Mouse (Mus musculus): ENCODE results near the gene Fktn.

The Fktn gene

GRCm38 (mm10) chr4:53770958-53771735 lies 57.3 kb downstream of the Fktn start:
- DNase-seq (ENCODE audit: low spot score in 2 of 2): no peak

- no peak for DNase-seq (ENCODE audit: low spot score in 2 of 2)
Measured at GRCm38 (mm10) chr4:53772004-53772403, 58.2 kb downstream of the Fktn start.

DNA sequence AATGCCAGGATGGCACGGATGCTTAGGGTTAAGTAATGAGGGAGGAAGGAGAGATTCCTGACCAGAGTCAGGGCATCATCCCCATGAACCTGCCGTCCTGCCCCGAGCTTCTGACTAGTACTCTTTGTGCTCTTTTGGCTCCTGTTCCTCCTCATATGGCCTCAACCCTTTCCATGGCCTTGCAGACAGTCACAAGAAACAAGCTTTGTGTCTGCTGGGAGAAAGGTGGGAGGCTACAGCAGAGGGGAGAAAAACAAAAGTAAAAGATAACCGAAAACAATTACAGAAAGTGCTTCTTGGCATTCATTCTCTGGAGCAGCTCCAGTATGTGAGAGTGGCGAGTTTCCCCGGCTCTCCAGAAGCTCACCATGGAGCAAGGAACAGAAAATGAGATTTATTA lies 60.1 kb downstream of the Fktn start:
- DNase-seq (ENCODE audit: low spot score in 2 of 2): no peak

DNA sequence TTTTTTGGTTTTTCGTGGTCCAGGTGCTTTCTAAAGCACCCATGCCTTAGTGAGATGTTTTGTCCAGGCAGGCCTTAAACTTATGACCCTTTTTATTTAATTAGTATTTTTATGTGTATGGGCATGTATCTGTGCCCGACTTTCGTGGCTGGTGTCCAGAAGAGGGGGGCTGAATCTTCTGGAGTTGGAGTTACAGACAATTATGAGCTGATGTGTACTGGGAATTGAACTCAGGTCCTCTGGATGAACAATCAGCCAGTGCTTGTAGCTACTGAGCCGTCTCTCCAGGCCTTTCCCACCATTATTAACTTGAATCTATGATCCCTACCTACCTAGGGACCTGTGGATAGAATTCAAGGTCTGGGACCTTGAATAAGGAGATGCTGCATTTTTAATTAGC lies 67.6 kb downstream of the Fktn start:
- DNase-seq (ENCODE audit: low spot score in 2 of 2): no peak

DNA sequence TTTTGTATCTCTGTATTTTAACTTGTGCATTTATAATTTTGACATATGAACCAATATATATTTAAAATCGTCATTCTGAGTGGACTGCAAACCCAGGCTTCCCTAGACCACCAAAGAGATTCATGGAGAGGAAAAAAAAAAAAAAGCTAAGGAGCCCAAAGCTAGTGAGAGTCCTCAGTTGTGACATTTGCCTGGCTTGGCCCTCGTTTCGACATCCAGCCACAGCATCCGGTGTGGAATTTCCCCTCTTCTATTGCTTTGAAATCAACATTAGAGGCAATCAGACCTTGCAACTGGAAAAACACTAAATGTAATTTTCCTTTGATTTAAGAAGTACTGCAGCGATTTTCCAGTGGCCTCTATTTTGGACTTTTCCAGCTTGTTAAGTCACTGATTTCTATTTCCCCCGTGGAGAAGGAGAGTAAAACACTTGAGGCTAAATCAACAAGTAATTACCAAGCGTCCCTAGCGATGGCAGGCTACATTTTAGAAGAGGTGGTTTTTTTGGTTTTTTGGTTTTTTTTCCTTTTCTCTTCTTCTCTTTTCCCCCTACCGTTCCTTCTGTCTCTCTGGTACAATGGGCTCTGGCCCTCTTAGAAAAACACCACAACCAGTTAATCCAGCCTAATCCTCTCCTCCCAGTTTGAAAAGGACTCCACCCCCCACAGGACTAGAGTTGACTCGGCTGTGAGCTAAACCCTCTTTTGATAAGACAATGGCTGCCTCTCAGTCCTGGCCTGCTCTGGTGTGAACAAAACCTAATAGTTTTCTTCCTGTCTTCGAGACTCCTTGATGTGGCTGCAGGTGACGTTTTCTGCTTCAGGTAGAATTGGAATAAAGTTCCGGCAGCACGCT lies 68.6 kb downstream of the Fktn start:
- no peak for DNase-seq (ENCODE audit: low spot score in 2 of 2)

DNA sequence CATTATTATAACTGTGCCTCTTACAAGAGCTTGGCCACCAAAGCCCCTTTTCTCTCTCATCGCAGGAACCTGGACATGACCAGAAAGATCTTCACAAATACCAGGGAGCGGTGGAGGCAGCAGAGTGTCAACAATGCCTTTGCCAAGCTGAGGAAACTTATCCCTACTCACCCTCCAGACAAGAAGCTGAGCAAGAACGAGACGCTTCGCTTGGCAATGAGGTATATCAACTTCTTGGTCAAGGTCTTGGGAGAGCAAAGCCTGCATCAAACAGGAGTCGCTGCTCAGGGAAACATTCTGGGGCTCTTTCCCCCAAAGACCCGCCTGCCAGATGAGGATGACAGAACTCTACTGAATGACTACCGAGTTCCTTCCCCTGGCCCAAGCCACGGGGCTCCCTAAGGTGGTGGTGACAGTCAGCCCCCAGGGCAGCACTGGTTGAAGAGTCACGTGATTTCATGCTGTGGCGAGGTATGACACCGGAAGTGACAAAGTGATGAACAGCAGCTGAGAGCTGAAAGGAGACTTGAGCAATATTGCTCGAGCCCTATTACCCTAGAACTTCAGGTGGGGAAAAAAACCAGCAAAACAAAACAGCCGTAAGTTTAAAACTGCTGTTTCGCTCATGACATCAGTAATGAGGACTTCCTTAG lies 72.1 kb downstream of the Fktn start:
- DNase-seq (ENCODE audit: low spot score in 2 of 2): no peak

DNA sequence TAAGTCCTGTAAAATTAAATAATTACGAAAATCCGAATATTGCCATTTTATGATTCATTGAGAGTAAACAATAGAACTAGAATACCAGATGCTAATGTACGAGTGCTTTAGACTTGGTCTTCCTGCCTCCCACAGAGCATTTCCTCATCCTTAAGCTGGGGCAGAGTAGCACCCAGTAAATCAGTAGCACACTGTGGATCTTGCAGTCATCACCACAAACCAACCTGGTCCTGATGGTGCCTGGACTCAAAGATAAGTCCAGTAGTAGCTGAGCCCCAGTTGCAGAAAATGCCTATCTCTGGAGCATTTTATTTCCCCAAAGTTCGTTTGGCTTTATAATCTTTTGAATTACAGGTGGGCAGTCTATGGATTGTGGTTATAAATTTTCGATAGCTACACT lies 73.1 kb downstream of the Fktn start:
- DNase-seq (ENCODE audit: low spot score in 2 of 2): no peak

GRCm38 (mm10) chr4:53789346-53789745 lies 75.5 kb downstream of the Fktn start:
- no peak for DNase-seq (ENCODE audit: low spot score in 2 of 2)

DNA sequence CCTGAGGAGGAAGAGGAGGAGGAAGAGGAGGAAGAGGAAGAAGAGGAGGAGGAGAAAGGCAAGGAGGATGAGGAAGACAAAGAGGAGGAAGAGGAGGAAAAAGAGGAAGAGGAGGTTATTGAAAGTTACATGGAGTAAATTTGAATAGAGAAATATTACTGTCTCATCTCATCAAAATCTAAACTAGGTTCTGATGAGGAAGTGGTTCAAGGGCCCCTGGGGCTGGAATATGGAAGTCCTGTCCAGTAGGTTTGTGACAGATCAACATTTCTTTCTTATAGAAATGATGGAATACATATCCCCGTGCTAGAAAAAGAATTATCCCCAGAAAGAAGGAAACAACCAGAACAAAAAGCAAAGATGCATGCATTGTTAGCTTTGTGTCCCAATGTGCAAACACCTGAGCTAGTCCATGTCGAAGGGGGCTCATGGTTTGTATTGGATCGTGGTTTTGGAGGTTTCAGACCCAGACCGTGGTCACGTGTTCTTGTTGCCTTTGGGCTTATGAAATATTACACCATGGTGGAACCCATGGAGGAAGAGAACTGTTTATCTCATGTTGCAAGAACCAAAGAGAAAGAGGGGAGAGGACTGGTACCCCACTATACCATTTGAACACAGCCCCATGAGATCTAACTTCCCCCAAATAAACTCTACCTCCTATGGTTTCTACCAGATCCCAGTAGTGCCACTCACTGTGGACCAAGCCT lies 80.6 kb downstream of the Fktn start:
- DNase-seq (ENCODE audit: low spot score in 2 of 2): peak in 1 of 2 experiments; percentile 3

GRCm38 (mm10) chr4:53795086-53795485 lies 81.3 kb downstream of the Fktn start:
- peak in 1 of 2 experiments; percentile 4 for DNase-seq (ENCODE audit: low spot score in 2 of 2)

DNA sequence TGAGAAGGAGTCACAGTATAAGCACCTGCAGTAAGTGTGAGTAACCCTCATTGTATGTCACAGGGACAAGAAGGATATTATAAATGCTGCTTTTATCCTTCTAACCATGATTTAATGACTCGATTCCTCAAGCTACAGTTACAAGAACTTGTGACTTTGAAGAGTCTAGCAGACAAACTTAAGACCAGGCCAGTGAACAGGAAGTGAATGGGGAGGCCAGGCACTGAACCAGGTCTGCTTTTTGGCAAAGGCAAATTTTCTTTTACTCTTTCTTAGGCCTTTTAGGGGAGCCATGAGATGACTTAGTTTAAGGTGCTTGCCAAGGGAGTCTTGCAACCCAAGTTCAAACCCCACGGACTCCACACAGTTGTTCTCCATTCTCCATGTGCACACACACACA lies 81.9 kb downstream of the Fktn start:
- DNase-seq (ENCODE audit: low spot score in 2 of 2): peak in 1 of 2 experiments; percentile 20

DNA sequence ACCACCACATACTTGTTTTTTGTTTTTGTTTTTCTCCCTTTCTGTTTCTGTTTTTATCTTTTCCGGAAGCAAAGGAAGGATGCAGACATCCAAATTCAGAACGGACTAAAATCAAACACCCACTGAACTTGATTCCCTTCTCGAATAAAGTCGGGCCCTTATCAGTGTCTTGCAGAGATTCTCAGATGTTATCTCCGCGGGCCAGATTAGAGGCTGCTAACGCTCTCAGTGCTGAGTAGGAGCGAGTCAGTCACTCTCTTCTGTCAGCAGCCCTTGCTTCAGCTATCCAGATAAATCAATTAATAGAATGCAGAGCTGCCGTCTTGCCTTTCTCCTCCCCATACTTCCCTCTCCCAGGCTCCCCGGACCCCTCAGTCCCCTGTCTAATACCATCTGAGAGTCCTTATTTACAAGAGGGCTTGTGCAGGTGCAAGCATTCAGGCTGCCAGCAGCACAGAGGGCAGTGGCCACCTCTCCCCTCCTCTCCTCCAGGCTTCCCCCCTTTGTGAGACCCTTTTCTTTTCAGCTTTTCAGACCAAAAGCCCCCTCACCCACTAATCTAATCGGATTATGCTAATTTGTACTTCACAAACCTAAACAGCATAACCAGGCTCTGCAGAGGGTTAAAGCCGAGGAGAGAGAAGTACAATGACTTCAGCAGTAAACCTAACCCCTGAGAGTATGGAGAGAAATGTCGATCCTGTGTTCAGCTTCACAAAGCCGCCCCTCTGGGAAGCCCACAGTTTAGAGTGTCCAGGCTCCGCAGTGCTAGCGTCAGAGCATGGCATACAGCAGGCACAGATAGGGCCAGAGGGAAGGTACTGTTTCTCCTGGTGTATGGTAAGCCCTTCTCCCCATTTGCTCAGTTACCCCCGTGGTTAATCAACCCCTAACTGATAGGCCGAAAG lies 83.3 kb downstream of the Fktn start:
- peak in 1 of 2 experiments; percentile 47 for DNase-seq (ENCODE audit: low spot score in 2 of 2)

- DNase-seq (ENCODE audit: low spot score in 2 of 2): peak in 1 of 2 experiments; percentile 47
Measured at GRCm38 (mm10) chr4:53798896-53799676, 85.3 kb downstream of the Fktn start.

DNA sequence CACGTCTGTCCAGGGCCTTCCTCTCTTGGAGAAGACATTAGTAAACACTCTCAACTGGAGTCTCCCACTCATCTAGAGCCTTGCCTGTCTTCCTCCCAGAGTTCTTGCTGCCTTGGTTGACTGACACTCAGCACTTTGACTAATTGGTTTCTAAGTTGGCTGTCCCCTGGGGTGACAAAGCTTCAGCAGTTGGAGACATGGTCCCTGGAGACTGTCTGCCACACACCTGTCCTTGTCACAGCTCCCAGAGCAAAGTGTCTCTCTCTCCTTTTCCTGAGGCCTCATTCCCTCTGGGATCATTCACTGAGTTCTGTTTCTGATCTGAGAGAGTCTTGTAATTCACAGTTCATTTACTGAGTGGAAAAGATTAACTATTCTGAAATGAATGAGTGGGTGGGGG lies 86.0 kb downstream of the Fktn start:
- peak in 1 of 2 experiments; percentile 25 for DNase-seq (ENCODE audit: low spot score in 2 of 2)

GRCm38 (mm10) chr4:53803674-53804073 lies 89.9 kb downstream of the Fktn start:
- peak in 1 of 2 experiments; percentile 19 for DNase-seq (ENCODE audit: low spot score in 2 of 2)

DNA sequence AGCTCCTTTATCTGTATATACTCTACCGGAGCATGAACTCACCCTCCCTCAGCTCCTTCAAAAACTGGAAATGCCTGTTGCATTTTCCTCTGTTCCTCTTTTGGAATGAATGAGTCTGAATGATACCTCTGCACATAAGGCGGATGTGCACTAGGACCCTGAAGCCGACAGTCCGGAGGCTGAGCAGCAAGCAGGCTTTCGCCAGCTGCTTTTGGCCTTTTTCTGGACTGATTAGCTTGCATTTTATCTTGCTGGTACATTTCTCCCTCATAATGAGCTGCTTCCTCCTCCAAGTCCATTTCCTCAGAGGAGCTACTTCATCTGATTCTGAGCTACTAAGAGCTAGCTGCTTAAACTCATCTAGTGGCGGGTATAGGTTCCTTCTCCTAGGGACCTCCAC lies 92.6 kb downstream of the Fktn start:
- DNase-seq (ENCODE audit: low spot score in 2 of 2): peak in 1 of 2 experiments; percentile 34

DNA sequence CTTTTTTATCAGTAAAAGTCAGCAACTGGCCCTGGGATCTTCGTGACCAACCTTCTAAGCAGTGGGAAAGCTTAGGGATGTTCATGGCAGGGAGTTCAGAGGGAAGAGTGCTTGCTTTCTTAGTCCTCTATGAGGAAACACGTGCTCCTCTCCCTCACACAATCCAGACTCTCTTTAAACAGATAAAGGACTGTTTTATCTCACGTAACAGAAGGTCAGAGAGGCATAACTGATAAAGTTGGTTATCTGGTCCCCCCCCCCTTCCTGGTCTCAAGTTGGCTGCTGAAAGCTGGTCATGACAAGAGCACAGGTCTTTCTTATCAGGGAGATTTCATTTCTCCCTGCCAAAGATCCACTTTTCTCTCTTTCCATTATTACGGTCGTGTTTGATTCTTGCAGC lies 104.5 kb downstream of the Fktn start:
- DNase-seq (ENCODE audit: low spot score in 2 of 2): no peak

DNA sequence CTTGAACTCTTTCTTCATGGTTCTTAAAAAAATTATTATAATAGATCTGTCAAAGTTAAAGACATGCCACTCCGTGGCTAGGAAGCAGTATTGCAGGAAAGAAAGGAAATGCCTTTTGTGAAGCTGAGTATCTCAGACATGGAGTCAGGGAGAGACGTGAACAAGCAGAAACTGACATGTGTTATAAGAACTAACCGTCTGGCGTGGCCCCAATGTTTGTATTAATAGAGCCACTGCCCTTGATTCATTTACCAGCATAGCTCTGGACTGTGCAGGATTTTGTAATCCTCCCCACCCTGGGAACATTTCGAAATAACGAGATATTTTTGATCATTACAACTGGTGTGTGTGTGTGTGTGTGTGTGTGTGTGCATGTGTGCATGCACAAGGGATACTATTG lies 109.9 kb downstream of the Fktn start:
- DNase-seq (ENCODE audit: low spot score in 2 of 2): no peak

DNA sequence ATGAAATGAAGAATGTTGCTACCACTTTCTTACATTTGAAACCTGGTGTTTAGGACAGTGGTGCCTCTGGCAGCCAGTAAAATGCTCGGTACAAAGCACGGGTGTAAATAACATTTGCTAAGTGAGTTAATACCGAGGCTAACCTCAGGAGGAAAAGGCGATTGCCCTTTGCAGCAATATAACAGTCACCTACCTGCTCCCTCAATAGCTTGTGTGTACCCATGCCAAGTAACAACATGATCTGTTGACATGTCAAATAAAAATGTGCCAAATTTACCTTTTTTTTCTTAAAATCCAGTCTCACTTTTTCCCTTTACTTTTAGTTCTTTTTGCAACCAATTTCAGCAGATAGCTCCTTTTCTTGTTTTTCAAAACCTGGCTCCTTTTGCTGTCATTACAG lies 111.0 kb downstream of the Fktn start:
- no peak for DNase-seq (ENCODE audit: low spot score in 2 of 2)

All from urinary bladder, postnatal 4 days (tissue).